In the genomic region with DNA sequence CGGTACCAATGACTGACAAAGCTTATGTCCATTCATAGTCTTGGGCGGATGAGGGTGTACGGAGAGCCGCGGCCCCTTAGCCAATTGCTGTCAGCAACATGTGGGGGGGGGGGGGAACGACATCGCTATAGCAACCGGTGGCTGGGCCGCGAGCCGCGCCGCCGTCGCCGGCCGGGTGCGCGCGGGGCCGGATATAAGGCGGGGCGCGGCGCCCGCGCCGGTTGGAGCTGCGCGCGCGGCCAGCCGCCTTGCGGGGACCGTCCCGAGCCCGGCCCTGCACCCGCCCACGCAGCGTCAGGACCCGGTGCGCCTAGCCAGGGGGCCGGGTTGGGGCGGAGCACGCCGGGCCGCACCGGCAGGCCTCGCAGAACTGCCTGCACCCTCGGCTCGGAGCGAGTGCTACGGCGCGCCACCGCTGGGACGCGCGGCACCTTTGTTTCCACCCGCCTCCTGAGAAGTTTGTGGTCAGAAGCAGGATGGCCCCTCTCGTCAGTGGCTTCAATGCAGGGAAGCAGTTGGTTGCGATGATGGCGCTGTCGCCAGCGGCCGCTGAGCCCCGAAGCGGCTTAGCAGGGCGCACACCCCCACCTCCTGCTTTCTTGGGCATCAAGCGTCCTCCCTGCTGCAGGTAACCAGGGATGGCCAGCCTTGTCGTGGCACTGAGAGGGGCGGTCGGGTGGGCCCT, we compare ENCODE assay signal across 8 mouse cellular contexts.
DNase-seq lines count a peak whose midpoint lies in the region; ATAC-seq and TF ChIP-seq lines count a peak whose summit lies in the region.

No protein-coding gene starts in this region.

- peaks cover 68% of the 10 kb centered on the region for H3K27me3 ChIP-seq in embryonic facial prominence, embryonic 11.5 days (ENCODE audit: control insufficient read depth, insufficient read depth, low read length)
- H3K27me3 ChIP-seq in limb, embryonic 10.5 days (ENCODE audit: low read depth, poor library complexity, severe bottlenecking), result peaks cover 100% of the 10 kb centered on the region
- H3K27me3 ChIP-seq in midbrain, embryonic 11.5 days (ENCODE audit: control insufficient read depth, insufficient read depth, low read length), result no peaks in the 10 kb centered on the region
- H3K27me3 ChIP-seq in testis, adult 2 months (ENCODE audit: control insufficient read depth, insufficient read depth, low read length), result no peaks in the 10 kb centered on the region

- H3K4me2 ChIP-seq in embryonic facial prominence, embryonic 11.5 days (ENCODE audit: low read depth, low read length), result peak overlapping the region; percentile 89
- H3K4me2 ChIP-seq in midbrain, embryonic 11.5 days, result peak overlapping the region; percentile 63

- no peak for TF ChIP-seq CTCF in layer of hippocampus, adult 2 months (conservative IDR thresholded peaks at IDR 0.05)
- TF ChIP-seq CTCF in testis, adult 2 months (IDR thresholded peaks at IDR 0.05; ENCODE audit: control insufficient read depth, insufficient read depth, insufficient replicate concordance, low read depth, low read length), result no peak

- peak overlapping the region; percentile 90 for H3K27ac ChIP-seq in layer of hippocampus, adult 2 months
- peak overlapping the region; percentile 52 for H3K27ac ChIP-seq in embryonic facial prominence, embryonic 11.5 days (replicated peaks; ENCODE audit: low read depth, low read length)
- H3K27ac ChIP-seq in limb, embryonic 10.5 days, result peak overlapping the region; percentile 82
- H3K27ac ChIP-seq in midbrain, embryonic 11.5 days (ENCODE audit: low read depth, low read length), result peak overlapping the region; percentile 99
- H3K27ac ChIP-seq in testis, adult 2 months (ENCODE audit: control insufficient read depth, insufficient read depth, low read depth, low read length), result no peak overlapping the region

- ATAC-seq in embryonic facial prominence, embryonic 11.5 days (replicated peaks; ENCODE audit: insufficient number of reproducible peaks, low FRiP score, low TSS enrichment, low read depth), result peak; percentile 60
- peak; percentile 76 for ATAC-seq in midbrain, embryonic 11.5 days (ENCODE audit: low FRiP score)

- peaks cover 11% of the 10 kb centered on the region for H3K4me1 ChIP-seq in embryonic facial prominence, embryonic 11.5 days (ENCODE audit: control insufficient read depth, insufficient read depth, low read length)
- H3K4me1 ChIP-seq in limb, embryonic 10.5 days, result peaks cover 63% of the 10 kb centered on the region
- peaks cover 40% of the 10 kb centered on the region for H3K4me1 ChIP-seq in midbrain, embryonic 11.5 days (ENCODE audit: control insufficient read depth, insufficient read depth, low read length)
- H3K4me1 ChIP-seq in testis, adult 2 months (ENCODE audit: control insufficient read depth, insufficient read depth, low read length), result peaks cover 11% of the 10 kb centered on the region

- TF ChIP-seq POLR2A in testis, adult 2 months (IDR thresholded peaks at IDR 0.05; ENCODE audit: control insufficient read depth, low read depth, low read length), result no peak

- no peaks in the 10 kb centered on the region for H3K9me3 ChIP-seq in embryonic facial prominence, embryonic 11.5 days (replicated peaks; ENCODE audit: control insufficient read depth, low read length)
- H3K9me3 ChIP-seq in limb, embryonic 10.5 days (replicated peaks), result no peaks in the 10 kb centered on the region
- H3K9me3 ChIP-seq in midbrain, embryonic 11.5 days (ENCODE audit: control insufficient read depth, low read length), result no peaks in the 10 kb centered on the region

- no peaks in the 10 kb centered on the region for H3K36me3 ChIP-seq in embryonic facial prominence, embryonic 11.5 days (replicated peaks; ENCODE audit: control insufficient read depth, insufficient read depth, low read depth, low read length)
- no peaks in the 10 kb centered on the region for H3K36me3 ChIP-seq in limb, embryonic 10.5 days
- H3K36me3 ChIP-seq in midbrain, embryonic 11.5 days (ENCODE audit: control insufficient read depth, insufficient read depth, low read length), result 0 out of 2 replicates have a peak, but pooled peaks cover under 1% of the 10 kb centered on the region
- H3K36me3 ChIP-seq in testis, adult 2 months (ENCODE audit: control insufficient read depth, insufficient read depth, low read length), result no peaks in the 10 kb centered on the region

- H3K4me3 ChIP-seq in layer of hippocampus, adult 2 months, result peak overlapping the region; percentile 68
- H3K4me3 ChIP-seq in embryonic facial prominence, embryonic 11.5 days (ENCODE audit: low read depth, low read length), result peak overlapping the region; percentile 62
- peak overlapping the region; percentile 77 for H3K4me3 ChIP-seq in limb, embryonic 10.5 days
- peak overlapping the region; percentile 97 for H3K4me3 ChIP-seq in midbrain, embryonic 11.5 days (ENCODE audit: low read depth, low read length)
- peak overlapping the region; percentile 20 for H3K4me3 ChIP-seq in testis, adult 2 months (ENCODE audit: control insufficient read depth, low read depth, low read length)

- under 1% methylated on average over 72 of the region's 73 CpGs for WGBS in embryonic facial prominence, embryonic 11.5 days
- 0% methylated on average over 72 of the region's 73 CpGs for WGBS in limb, embryonic 10.5 days
- WGBS in midbrain, embryonic 11.5 days, result under 1% methylated on average over 61 of the region's 73 CpGs

- H3K9ac ChIP-seq in embryonic facial prominence, embryonic 11.5 days (replicated peaks; ENCODE audit: low read length), result peak overlapping the region; percentile 70
- peak overlapping the region; percentile 100 for H3K9ac ChIP-seq in midbrain, embryonic 11.5 days (ENCODE audit: low read length)

- DNase-seq in layer of hippocampus, adult 2 months (ENCODE audit: low spot score in 2 of 2), result peak in 1 of 2 experiments; percentile 28
- DNase-seq in layer of hippocampus, adult 8-10 months (ENCODE audit: low spot score in 2 of 2), result no peak
- DNase-seq in embryonic facial prominence, embryonic 11.5 days (ENCODE audit: low spot score), result peak; percentile 72
- DNase-seq in heart, postnatal 14 days, result peak; percentile 55 to 73
- DNase-seq in limb, embryonic 10.5 days (ENCODE audit: low spot score), result peak; percentile 76
- DNase-seq in midbrain, embryonic 11.5 days (ENCODE audit: low spot score, missing footprints), result no peak
- DNase-seq in spleen, adult 18-20 months, result no peak

- intact Hi-C loops in heart, postnatal 14 days (cut with DNase I), result no loop called here

Comparison
In these comparisons a context has a peak if more than half of its experiments do, and no peak if none do; other contexts are left out.
1. DNase-seq: peak in embryonic facial prominence, embryonic 11.5 days (single experiment), heart, postnatal 14 days (2 of 2) and limb, embryonic 10.5 days (single experiment); none in layer of hippocampus, adult 8-10 months (0 of 2), midbrain, embryonic 11.5 days (single experiment) and spleen, adult 18-20 months (0 of 2).
2. H3K4me3 ChIP-seq: peak in every context shown above with its lines; median percentile 97 in midbrain, embryonic 11.5 days; 77 in limb, embryonic 10.5 days; 68 in layer of hippocampus, adult 2 months; 62 in embryonic facial prominence, embryonic 11.5 days; 20 in testis, adult 2 months.